Mouse (Mus musculus) neural tube, embryonic 14.5 days (tissue): ENCODE measurements around the gene Atp2b2. TPM values are rescaled to one million over a fixed set of nuclear protein-coding genes. Genes with fewer than 3 reads are reported as not detected.

ENCODE experiments used
- ATAC-seq: fragments of 200-750 bp; cut with Nextera tagmentation; 2 replicates; pipeline ENCODE4 v1.8.0; 2017; ENCODE audit warnings: low read depth, mild to moderate bottlenecking, moderate TSS enrichment, moderate library complexity
- H3K27ac ChIP-seq: fragments of 300-500 bp; sonication (generic); 2 replicates; pipeline ENCODE4 v1.5.1; 2014; ENCODE audit warnings: low read depth, mild to moderate bottlenecking, control low read depth, low read length, moderate library complexity, mixed read lengths
- H3K27me3 ChIP-seq: fragments of 300-500 bp; sonication (generic); 2 replicates; pipeline ENCODE4 v1.6.1; 2014; ENCODE audit warnings: low read length; ENCODE audit not compliant: control insufficient read depth, insufficient read depth
- H3K36me3 ChIP-seq: fragments of 300-500 bp; sonication (generic); 2 replicates; pipeline ENCODE4 v1.6.1; 2014; ENCODE audit warnings: low read length, mixed read lengths; ENCODE audit not compliant: control insufficient read depth, insufficient read depth
- H3K4me1 ChIP-seq: fragments of 300-500 bp; sonication (generic); 2 replicates; pipeline ENCODE4 v1.6.1; 2014; ENCODE audit warnings: low read length; ENCODE audit not compliant: control insufficient read depth, insufficient read depth
- H3K4me2 ChIP-seq: fragments of 300-500 bp; sonication (generic); 2 replicates; pipeline ENCODE4 v1.6.1; 2014; ENCODE audit warnings: mild to moderate bottlenecking, low read depth, low read length, control low read depth
- H3K4me3 ChIP-seq: fragments of 300-500 bp; sonication (generic); 2 replicates; pipeline ENCODE4 v1.5.1; 2014; ENCODE audit warnings: low read depth, low read length, control low read depth, mixed read lengths
- H3K9ac ChIP-seq: fragments of 300-500 bp; sonication (generic); replicated peaks from 2 replicates; pipeline ENCODE4 v1.6.1; 2014; ENCODE audit warnings: low read depth, mild to moderate bottlenecking, control low read depth, low read length, mixed read lengths
- H3K9me3 ChIP-seq: fragments of 300-500 bp; sonication (generic); 2 replicates; pipeline ENCODE4 v1.6.1; 2016; ENCODE audit warnings: low read length; ENCODE audit not compliant: control insufficient read depth
- WGBS: fragments of 180-500 bp; shearing (Covaris S2); extraction: QIAGEN DNeasy Blood & Tissue Kit; methylation state at CpG from one replicate; pipeline ENCODE4 v1.1.7; 2014; 5-methylcytosine and 5-hydroxymethylcytosine counted together
- polyA plus RNA-seq: library from polyadenylated mRNA; unstranded; fragments of >200 nt; fragmentation: Nextera tagmentation; extraction: Ambion mirVana; gene quantifications from 2 replicates; pipeline ENCODE4 v1.2.1, GENCODE M21; 2014

Gene Atp2b2
- polyA plus RNA-seq, 1 experiment from 2014 or later = 38.6 TPM

DNA sequence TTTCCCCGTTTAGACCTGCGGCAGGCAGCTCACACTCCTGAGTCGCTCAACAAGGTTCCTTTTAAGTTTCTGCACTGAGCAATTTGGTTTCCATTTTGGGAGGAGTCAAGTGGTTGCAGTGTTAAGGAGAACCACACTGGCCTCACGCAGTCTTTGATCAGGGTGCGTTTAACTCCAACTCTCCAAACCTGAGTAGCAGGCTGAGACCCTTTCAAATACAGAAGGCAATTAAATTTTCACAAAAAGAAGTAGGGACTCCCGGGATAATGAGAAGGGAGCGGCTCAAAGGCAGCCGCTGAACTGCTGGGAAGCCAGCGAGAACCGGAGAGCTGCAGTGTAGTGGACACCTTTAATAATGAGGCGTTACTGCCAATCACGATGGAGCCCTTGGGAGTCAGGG, 100.1 kb downstream of the Atp2b2 start:
- no peaks in the 10 kb centered on the region for H3K4me1 ChIP-seq
- H3K9ac ChIP-seq = no peak overlapping the region
- H3K36me3 ChIP-seq = no peaks in the 10 kb centered on the region
- H3K9me3 ChIP-seq = no peaks in the 10 kb centered on the region
- H3K4me2 ChIP-seq = no peak overlapping the region
- WGBS = 29% methylated on average over 12 of the region's 12 CpGs
- no peak overlapping the region for H3K4me3 ChIP-seq
- H3K27me3 ChIP-seq = no peaks in the 10 kb centered on the region
- ATAC-seq = no peak
- no peak overlapping the region for H3K27ac ChIP-seq

DNA sequence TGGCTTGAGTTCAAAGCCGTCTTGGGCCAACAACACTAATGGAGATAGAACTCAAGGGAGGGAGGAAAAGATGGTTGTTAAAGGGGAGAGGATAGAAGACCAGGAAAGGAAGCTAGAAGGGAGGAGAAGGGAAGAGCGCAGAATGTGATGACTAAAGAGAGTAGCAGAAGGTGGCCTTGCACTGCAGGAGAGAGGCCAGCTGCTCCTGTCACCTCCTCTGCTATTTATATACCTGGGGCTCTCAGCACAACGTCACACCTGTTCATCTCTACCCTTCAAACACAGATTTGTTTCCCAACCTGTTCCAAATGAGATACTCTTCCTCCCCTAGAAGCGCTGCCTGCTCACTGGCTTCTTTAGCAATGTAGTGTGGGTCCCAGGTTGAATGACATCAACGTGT, 101.1 kb downstream of the Atp2b2 start:
- H3K27me3 ChIP-seq = no peaks in the 10 kb centered on the region
- H3K9ac ChIP-seq = no peak overlapping the region
- ATAC-seq = no peak
- no peaks in the 10 kb centered on the region for H3K36me3 ChIP-seq
- no peaks in the 10 kb centered on the region for H3K9me3 ChIP-seq
- H3K4me2 ChIP-seq = no peak overlapping the region
- H3K4me1 ChIP-seq = no peaks in the 10 kb centered on the region
- H3K4me3 ChIP-seq = no peak overlapping the region
- no peak overlapping the region for H3K27ac ChIP-seq
- WGBS = 91% methylated on average over 5 of the region's 5 CpGs

DNA sequence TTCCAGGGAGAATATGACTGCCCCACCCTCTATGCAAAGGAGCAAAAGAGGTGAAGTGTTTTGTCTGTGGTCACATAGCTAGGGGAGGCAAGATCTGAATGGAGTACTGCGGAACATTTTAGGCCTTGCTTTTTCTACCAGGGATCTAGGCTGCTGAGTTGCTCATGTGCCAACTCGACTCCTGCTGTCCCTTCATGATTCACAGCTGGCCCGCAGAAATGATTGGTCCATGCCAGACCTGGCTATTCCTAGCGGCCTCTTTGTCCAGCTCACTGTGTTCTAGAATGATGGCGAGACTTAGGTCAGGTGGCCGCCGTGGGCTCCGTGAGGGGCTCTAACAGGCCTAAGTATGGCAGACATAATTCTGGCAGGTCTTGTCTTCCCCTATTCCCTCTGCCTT, 103.0 kb downstream of the Atp2b2 start:
- H3K4me2 ChIP-seq = no peak overlapping the region
- H3K9ac ChIP-seq = no peak overlapping the region
- H3K4me3 ChIP-seq = no peak overlapping the region
- H3K9me3 ChIP-seq = no peaks in the 10 kb centered on the region
- no peak overlapping the region for H3K27ac ChIP-seq
- no peaks in the 10 kb centered on the region for H3K27me3 ChIP-seq
- ATAC-seq = no peak
- WGBS = 90% methylated on average over 8 of the region's 8 CpGs
- H3K4me1 ChIP-seq = no peaks in the 10 kb centered on the region
- H3K36me3 ChIP-seq = no peaks in the 10 kb centered on the region

DNA sequence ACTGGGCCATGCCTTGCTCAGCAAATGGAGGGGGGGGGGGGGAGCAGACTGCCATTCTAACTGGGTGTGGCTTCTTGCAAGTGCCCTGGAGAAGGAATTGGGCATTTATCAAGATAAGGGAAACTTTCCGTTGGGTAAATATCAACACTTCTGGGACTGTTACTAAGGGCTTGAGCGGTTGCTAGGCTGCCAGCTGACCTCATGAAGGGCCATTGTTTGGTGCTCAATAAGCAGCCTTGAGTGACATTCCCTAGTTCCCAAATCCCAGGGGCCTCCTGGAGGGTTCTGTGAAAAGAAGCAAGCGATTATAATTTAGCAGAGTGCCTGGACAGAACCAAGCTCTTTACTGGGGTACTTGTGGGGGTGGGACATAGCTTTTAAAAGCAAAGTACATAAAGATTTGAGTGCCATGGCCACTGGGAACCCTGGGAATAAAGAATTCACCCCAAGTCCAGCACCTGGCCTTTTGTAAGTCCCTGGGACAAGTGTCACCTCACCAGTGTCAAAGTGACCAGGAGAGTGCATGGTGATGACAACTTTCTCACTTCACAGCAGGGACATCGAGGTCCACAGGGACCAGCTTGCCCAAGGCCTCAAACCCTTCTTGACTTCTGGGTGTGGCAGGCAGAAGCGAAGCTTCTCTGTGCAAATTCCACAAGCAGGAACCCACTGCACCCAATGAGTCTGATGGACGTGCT, 105.5 kb downstream of the Atp2b2 start:
- no peak overlapping the region for H3K4me2 ChIP-seq
- ATAC-seq = no peak
- H3K4me3 ChIP-seq = no peak overlapping the region
- WGBS = 36% methylated on average over 6 of the region's 6 CpGs
- H3K9ac ChIP-seq = no peak overlapping the region
- H3K4me1 ChIP-seq = 0 out of 2 replicates have a peak, but pooled peaks cover 3% of the 10 kb centered on the region
- H3K27me3 ChIP-seq = no peaks in the 10 kb centered on the region
- H3K36me3 ChIP-seq = no peaks in the 10 kb centered on the region
- H3K9me3 ChIP-seq = no peaks in the 10 kb centered on the region
- no peak overlapping the region for H3K27ac ChIP-seq

DNA sequence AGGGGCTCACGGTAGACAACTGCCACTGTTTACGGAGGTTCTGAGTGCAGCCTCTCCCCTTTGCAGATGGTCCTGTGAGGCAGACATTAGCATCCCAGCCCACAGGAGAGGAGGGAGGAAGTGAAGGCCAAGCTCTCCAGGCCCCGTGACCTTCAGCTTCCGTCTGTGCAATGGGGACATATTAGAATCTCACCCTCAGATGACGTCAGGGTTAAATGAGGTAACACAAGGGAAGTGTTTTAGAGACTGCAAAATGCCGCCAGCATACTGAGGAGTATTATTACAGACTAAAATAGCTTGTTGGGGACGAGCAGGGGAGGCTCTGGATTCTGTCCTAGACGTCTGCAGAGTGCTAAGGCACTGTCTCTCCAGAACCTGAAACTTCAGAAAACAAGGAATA, 106.3 kb downstream of the Atp2b2 start:
- ATAC-seq = no peak
- WGBS = 72% methylated on average over 8 of the region's 8 CpGs
- no peaks in the 10 kb centered on the region for H3K36me3 ChIP-seq

DNA sequence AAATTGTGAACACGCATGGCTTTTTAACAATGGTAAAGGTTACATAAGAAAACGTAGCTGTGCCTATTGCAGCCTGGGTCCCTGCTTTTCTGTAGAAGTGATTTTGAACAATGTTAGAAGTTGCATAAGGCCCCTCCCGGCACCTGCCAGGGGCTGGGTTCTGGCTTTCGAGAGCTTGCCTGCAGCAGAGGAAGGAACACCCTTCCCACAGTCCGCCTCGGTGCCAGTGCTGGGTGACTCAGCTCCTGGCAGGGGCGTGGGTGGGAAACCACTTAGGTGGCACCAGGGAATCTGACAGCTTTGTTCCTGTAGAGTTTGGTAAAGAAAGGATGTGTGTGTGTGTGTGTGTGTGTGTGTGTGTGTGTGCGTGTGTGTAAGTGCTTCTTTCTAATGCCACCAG, 107.7 kb downstream of the Atp2b2 start:
- Histone ChIP-seq H3K27me3 (no peaks in the 10 kb centered on the region), H3K4me1 (0 out of 2 replicates have a peak, but pooled peaks cover 3% of the 10 kb centered on the region), H3K4me3 (no peak overlapping the region), H3K36me3 (no peaks in the 10 kb centered on the region), H3K9me3 (no peaks in the 10 kb centered on the region), H3K4me2 (no peak overlapping the region), H3K27ac (no peak overlapping the region), H3K9ac (no peak overlapping the region)
- no peak for ATAC-seq
- WGBS = 66% methylated on average over 8 of the region's 8 CpGs

More for the DNA sequence above, 106.3 kb downstream of the Atp2b2 start:
- Histone ChIP-seq H3K4me2 (no peak overlapping the region), H3K4me3 (no peak overlapping the region), H3K27me3 (no peaks in the 10 kb centered on the region), H3K4me1 (0 out of 2 replicates have a peak, but pooled peaks cover 3% of the 10 kb centered on the region), H3K27ac (no peak overlapping the region), H3K9me3 (no peaks in the 10 kb centered on the region), H3K9ac (no peak overlapping the region)

DNA sequence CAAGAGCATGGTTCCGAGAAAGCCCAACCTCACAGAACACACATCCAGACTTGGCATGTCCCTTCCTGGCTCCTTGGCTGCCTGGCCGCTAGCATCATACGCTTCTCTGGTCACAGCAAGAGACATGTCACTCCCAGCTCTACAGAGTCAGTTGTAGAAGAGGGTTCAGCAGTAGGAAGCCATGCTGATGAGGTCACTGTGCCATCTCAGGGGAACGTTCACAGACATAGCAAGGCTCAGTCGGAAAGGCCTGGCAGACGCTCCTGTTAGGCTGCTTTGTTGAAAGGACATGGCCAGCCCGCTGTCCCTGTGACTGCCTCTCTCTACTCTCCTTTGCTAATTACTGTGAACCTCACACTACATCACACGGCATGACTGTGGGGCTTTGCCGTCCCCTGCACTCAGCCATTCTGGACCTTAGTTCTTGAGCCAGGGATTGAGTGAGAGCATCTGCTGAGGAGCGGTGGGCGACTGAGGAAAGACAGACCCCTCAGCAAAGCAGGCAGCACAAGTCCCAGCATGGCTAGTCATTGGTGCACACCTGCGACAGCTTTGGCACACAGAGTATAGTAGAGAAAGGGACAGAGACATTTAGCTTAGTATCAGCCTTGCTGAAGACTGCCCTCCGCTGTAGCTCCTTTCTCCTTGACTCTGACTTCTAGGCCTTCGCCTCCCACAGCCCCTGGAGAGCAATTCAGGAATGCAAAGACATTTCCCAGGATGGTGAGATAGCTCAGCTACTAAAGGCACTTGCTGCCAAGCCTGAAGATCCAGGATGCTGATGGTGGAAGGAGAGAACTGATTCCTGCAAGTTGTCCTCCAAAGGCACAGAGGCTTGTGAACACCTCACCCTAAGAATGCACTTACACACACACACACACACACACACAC, 108.9 kb downstream of the Atp2b2 start:
- 63% methylated on average over 14 of the region's 14 CpGs for WGBS
- Histone ChIP-seq H3K36me3 (no peaks in the 10 kb centered on the region), H3K4me1 (0 out of 2 replicates have a peak, but pooled peaks cover 3% of the 10 kb centered on the region), H3K4me3 (no peak overlapping the region), H3K9ac (no peak overlapping the region), H3K27me3 (no peaks in the 10 kb centered on the region), H3K4me2 (no peak overlapping the region), H3K27ac (no peak overlapping the region), H3K9me3 (no peaks in the 10 kb centered on the region)
- no peak for ATAC-seq

DNA sequence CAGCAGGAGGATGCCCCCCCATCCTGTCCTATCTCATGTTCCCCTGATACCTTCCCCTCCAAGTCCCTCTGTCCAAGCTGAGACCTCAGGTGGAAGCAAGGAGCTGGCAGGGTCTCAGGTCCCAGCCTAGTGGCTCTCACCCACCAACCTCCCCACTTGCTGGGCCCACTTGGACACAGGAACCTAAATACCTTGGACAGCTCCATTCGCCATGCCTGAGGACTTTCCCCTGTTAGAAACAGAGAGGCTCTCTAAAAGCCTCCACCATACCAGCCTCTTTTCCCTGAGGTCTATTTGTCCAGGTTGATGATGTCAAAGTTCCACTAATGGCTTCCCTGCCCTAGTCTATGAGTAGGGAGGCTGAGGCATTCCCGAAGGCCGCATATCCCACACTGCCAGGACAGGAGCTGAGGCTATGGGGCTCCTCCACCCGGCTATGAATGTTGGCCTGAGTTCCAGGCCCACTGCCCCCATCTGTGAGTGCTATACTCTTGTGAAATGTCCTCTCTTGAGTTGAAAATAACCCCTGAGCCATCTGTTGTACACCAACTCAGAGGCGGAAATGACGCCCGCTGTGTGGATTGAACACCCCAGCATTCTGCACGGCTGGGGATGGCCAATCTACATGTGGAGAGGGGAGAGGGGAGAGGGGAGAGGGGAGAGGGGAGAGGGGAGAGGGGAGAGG, 113.1 kb downstream of the Atp2b2 start:
- no peak for ATAC-seq

More for the DNA sequence above, 113.1 kb downstream of the Atp2b2 start:
- WGBS = 66% methylated on average over 8 of the region's 8 CpGs
- Histone ChIP-seq H3K9ac (no peak overlapping the region), H3K36me3 (no peaks in the 10 kb centered on the region), H3K4me3 (no peak overlapping the region), H3K9me3 (no peaks in the 10 kb centered on the region), H3K4me1 (0 out of 2 replicates have a peak, but pooled peaks cover 3% of the 10 kb centered on the region), H3K27me3 (no peaks in the 10 kb centered on the region), H3K27ac (no peak overlapping the region), H3K4me2 (no peak overlapping the region)
